Mouse (Mus musculus): ENCODE measurements around the gene Rad51d.

Gene Rad51d

DNA sequence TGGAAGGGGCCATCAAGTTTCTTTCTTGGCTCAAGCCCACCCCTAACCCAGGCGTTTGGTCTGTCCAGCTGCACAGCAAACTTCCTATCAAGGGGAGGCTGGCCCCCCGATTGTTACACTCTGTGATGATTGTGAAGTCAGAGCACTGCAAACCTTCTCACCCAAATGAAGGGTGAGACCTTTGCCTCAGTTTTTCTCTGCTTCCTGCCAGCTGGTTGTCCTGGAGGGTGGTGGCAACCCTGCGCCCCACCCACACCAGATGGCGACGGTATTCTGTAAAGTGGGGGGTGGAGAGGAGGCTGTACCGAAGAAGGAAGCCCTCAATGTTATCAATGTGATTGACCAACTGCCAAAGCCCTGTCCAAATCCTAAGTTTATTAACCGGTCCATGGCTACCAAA, 1.5 kb upstream of the Rad51d start, which contains the start of gene Fndc8:
Gene Fndc8 (plus strand): TSS at position 189 of the 400 bp plus-strand sequence.
- DNase-seq (ENCODE audit: extremely low spot score): no peak

DNA sequence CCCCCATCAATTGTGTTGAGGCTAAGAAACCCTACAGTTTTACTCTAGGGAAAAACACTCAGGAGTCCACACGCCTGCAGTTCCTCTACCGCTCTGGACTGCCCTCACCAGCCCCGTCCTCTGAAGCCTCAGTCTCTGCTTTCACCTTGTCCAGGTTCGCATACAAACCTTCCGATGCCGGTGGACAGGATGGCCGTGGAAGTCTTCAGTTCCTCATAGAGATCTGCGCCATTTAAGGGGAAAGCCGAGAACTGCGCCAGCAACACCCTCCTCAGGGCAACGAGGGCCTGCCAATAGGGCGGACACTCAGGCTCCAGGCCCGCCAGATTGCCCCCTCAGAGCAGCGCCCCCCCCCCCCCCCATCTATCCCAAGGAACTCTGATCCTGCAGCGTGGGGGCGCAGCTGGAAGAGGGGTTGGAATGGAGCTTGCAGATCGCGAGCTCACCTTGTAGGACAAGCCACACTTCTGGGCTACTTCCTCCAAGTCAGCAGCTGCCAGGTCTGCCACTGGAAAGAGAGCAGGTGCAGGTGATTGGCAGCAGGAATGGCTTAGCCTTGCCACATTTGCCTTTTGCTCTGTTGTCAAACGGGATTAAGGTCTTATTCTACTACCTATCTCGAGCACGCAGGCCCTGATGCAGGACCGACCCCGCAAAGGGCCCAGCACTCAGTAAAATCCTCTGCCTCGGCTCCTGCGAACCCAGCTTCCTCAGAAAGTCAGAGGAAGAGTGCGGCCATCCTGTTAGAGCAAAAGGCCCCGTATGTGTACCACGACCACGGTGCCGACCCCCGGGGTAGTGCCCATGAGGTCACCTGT, 681 bp downstream of the Rad51d start:
- no peak for DNase-seq (ENCODE audit: extremely low spot score)

DNA sequence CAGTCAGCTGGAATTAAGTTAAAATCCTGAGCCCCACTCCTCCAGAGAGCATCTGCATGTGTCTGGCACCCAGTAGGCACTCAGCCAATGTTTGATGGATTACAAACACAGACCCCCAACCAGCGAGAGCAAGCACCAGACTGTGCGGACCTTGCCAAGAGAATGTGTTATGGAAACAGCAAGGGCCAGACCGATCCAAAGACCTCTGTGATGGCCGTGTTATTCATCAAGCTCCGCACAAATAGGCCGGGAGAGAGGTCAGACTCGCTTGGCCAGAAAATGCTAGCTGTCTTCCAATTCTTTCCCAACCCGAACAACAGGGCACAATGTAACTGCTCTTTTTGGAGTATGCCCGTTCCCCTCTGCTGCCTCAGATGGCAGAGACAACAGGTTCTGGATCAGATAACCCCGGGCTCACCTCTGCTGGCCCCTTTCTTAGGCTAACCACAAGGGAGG, 1.9 kb downstream of the Rad51d start:
- no peak for DNase-seq (ENCODE audit: extremely low spot score)

DNA sequence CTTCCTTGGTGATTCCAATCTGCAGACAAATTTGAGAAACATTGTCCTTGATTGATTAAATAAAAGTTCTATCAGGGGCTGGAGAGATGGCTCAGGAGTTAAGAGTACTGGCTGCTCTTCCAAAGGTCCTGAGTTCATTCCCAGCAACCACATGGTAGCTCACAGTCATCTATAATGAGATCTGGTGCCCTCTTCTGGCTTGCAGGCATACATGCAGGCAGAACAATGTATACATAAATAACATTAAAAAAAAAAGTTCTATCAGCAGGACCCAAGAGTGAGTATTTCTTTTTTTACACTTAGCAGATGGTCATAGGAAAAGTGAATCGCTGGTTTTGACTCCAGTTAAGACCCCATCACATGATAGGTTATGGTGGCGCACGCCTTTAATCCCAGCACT, 3.9 kb downstream of the Rad51d start:
- DNase-seq (ENCODE audit: extremely low spot score): no peak

DNA sequence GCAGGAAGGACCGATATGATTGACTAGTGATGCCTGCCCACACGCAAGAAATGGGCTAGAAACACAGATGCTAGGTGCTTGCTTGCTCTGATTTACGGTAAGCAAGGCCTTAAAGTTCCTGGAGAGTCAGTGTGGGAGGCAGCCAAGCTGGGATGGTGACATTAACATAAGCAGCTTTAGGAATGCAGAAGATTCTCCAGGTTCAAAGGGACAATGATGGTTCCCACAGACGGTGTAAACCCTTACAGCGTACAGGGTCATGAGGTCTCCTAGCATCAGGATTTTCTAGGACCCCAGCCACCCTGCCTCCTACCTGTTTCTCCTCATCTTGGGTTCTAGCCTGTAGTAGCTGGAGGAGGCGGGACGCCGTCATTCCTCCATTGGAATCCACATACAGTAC, 7.2 kb downstream of the Rad51d start:
- DNase-seq (ENCODE audit: extremely low spot score): no peak

DNA sequence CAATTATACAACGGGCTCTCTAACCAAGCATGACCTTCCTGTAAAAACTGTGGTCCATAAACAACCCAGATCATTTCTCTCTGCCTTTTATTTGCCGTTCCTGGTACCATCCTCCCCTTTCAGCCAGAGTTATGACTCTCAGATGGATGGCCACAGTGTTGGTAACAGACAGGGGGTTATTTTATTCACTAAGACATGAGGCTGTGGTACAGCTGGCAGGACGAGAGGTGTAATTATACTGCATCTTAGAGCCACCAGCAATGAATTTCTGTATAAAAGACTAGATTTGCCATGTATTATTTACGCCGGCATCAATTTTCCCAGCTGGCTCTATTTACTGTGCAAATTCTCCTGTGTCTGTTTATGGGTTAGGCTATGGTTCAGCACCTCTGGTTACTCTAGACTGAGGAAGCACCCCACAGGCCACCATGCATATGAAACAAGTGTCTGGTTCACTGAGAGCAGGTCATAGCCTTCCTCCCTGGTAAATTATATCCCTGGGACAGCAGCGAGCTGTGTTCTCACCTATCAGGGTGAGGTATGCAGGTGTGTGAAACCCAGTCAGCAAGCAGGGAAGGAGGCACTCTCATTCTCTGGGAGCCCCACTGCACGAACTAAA, 12.6 kb downstream of the Rad51d start:
- DNase-seq (ENCODE audit: extremely low spot score): no peak

DNA sequence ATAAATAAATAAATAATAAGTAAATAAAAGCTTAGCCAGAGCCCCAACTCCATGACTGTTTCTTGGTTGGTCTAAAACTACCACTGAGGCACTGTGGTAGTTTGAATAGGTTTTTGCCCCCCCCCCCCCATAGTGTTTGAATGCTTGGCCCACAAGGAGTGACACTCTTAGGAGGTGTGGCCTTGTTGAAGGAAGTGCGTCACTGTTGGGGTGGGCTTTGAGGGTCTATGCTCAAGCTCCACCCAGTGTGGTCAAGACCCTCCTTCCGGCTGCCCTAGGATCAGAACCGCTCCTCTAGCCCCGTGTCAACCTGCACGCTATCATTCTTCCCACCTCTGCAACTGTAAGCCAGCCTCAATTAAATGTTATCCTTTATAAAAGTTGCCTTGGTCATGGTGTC, 14.8 kb downstream of the Rad51d start:
- DNase-seq (ENCODE audit: extremely low spot score): no peak

DNA sequence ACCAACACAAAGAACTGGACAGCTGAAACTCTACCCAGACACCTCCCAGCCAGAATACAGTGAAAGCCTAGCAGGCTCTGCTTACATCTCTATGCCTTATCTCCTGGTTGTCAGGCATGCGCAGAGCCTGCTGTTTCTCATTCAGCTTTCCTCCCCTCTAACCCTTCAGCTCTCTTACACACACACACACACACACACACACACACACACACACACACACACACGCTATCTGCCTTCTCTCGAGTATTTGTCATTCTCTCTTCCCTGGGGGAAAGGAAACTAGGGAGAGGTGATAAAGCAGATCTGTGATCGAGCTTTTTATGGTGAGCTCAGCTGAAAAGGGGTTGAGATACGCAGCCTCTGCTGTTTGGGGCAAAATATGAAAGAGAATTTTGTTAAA, 15.5 kb downstream of the Rad51d start:
- no peak for DNase-seq (ENCODE audit: extremely low spot score)

DNA sequence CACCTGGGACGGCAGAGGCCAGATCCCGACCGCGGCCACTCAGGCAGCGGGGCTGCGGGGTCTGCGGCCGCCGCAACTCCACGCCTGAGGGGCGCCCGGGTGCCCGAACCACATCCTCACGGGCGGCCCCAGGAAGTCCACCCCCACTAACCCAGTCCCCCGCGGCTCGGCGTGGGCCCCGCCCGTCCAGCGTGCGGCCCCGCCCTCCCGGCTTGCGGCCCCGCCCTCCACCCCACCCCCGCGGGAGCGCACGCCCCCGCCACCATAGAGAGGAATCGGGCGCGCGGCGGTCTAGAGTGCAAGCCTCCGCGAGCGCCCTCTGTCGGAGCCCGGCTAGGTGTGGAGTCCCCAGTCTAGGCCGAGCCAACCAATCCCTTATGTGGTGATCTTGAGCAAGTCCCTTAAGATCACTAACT, 19.4 kb downstream of the Rad51d start, which contains the start of gene Rffl:
Gene Rffl (minus strand): TSS at position 180 of the 416 bp plus-strand sequence.
- DNase-seq (ENCODE audit: extremely low spot score): peak; percentile 91

DNA sequence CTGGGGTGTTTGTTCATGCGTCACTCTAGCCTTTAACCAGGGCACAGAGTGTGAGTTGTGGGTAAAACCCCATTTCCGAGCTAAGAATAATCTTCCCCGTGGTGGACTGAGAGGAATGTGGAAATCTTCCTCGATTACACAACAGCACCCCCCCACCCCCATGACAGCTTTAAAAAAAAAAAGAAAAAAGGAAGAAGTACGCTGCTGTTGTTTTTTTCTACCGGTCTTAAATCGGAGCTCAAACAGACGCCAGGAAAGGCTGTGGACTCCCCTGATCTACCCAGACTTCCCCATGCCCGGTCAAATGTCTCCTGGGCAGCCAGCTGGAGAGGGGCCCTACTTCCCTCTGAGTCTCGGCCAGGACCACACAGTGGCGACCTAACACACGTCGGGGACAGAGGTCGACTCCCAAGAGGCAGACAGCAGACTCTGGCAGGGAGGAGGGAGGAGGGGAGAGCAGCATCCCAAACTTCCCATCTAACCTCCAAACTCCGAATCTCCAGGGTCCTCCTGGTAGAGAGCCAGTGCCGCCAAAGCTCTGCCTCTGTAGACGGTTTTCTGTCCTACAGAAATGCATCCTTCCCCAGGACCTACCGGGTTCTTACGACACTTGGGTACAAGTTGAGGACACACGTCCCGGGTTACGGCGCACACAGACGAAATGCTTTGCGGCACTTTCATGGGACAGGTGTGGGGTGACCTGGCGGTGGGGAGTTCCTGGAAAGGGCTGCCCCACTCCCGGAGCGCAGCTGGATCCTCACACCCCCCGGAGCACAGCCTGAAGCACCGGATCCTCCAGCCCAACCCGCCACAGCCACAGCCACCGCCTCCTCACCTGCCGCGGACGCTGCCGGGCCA, 20.0 kb downstream of the Rad51d start:
- peak; percentile 54 for DNase-seq (ENCODE audit: extremely low spot score)

DNA sequence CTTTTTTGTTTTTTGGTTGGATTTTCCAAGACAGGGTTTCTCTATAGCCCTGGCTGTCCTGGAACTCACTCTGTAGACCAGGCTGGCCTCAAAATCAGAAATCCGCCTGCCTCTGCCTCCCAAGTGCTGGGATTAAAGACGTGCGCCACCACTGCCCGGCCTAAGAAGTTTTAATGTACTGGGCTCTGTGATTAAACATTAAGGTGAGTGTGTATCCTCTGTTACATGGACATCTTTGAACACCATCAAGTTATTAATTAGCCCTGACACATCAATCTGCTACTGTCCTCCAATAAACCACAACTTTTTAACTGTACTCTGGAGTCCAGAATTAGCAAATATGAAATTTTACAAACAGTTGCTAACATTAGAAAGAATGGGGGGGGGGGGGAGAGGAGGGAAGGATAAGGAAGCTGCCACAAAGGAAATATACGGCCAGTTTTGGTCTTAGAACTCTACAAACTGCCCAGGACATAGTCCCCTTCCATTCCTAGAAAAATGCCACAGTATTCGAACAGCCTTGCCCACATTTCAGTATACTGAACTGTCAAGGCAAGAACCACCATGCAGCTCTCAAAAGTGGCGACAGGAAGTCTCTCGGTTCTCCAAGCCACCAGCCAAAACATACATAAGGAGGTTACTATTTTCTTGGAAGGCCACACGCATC, 20.8 kb downstream of the Rad51d start:
- DNase-seq (ENCODE audit: extremely low spot score): no peak

DNA sequence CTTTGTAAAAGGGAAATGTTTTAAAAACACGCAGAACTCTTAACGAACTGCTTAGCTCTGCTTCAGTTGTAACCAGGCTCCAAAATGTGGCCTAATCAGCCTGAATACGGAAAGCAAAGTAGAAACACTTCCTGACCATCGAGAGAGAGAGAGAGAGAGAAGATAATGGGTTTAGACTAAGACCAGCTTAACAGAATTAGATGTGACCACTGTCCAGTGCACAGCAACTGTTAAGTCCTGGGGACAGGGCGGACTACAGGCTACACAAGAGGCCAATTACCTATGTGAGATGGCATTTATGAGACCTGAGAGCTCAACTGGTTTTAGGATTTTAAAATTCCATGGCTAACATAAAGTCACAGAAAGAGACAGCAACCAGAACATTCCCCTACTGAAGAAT, 22.5 kb downstream of the Rad51d start:
- no peak for DNase-seq (ENCODE audit: extremely low spot score)

DNA sequence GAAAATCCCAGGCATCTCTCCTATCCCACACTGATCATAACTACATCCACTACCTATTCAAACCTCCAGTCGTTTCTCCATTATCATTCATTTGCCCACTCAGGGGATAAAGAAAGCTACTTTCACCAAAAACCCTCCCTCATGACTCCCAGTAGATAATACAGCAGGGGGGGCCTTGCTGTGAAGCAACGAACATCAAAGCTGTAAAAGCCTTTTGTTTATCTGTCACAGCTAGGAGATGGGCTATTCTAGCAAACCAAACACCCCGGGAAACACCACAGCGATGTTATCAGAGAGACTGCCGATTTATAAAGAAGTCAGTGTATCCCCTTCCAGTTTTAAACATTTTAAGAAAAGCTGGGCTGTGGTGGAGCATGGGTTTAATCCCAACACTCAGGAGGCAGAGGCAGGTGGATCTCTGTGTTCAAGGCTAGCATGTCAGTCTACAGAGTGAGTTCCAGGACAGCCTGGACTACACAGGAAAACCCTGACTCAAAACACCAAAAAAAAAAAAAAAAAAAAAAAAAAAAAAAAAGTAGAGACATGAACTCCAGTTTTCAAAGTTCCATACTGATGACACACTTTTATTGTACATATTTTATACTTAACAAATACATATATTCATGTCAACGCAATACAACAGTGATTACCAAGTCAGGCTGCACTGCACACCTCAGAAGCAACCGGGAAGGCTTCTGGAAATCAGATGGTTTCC, 23.4 kb downstream of the Rad51d start:
- no peak for DNase-seq (ENCODE audit: extremely low spot score)

DNA sequence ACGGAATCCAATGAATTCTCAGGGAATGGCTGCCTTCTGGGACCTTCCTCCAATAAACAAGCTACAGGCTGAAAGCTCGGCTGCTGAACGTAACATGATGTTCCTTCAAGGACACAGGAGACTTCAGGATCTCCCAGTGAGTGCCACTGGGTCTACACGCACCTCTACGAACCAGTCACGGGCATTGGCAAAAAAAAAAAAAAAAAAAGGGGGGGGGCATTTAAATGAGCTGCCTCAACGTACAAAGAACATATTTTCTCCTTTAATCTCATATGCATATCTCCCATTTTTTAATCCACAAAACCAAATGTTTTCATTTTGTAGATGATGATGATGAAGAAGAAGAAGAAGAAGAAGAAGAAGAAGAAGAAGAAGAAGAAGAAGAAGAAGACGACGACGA, 24.5 kb downstream of the Rad51d start:
- DNase-seq (ENCODE audit: extremely low spot score): no peak

DNA sequence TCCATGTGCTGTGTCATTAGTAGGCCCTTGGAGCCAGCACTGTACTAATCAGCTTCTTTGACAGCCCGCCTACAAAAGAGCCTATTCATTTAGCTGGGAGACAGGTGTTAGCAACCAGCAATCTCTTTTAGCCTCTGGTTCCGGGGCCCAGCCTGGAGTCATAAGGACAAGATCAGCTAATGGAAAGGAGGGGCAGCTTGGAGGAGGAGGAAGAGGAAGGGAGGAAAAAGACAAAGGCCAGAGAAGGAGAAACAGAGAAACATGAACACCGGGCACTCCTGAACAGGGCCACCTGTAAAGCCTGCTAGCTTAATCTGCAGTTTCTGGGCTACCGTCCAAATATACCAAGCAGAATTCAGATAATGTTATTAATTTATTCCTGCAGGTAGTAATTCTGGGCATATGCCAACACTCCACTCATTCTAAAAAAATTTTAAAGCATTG, 26.9 kb downstream of the Rad51d start:
- no peak for DNase-seq (ENCODE audit: extremely low spot score)

DNA sequence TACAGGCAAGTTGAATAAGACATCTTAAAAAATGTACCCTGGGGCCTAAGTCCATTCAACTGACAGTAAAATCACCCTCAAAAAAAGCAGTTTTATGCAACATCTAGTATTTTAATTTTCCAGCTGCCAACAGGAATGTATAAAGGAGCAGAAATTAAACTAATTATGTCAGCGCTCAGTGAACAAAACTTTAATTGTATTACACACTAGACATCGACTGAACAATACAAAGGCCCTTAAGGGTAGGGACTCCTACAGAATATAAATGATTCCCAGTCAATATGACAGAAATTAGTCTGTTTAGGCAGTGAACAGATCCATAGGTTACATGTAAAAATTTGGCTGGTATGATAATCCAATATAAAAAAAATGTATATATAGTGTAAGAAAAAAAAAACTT, 27.4 kb downstream of the Rad51d start:
- DNase-seq (ENCODE audit: extremely low spot score): no peak

DNA sequence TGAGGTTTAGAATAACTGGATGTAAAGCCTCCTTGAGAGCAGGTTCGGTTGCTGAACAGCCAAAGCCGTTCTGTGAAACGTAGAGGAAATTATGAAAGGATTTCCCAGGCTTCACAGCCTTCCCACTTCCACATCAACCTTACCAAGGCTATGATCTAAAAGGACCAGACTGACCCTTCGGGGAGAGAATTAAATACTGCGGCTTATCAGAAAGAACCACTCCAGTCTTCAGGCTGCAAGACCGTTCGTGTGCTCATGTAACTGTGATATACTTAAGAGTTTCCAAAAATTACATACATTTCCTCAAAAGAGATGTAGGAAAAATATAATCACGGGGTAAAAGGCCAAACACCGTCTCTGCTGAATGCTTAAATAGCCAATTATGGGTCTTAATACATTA, 27.8 kb downstream of the Rad51d start:
- no peak for DNase-seq (ENCODE audit: extremely low spot score)

DNA sequence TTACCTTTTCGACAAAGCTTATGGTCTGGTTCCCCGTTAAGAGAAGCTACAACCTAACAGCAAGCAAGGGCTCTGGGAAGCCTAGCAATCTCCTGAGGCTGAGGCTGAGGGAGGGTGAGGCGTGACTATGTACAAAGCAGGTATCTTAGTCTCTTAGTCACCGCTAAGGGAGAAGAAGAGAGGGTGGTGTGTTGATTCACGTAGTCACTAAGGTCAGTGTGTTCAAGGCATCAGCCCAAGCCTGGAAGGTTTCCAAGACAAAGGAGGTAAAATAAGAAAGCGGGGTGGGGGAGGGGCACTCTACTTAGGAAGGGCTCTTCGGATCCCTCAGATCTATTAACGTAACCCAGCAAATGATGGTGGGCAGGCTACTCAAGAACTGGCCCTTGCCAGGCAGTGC, 28.9 kb downstream of the Rad51d start:
- DNase-seq (ENCODE audit: extremely low spot score): no peak

DNA sequence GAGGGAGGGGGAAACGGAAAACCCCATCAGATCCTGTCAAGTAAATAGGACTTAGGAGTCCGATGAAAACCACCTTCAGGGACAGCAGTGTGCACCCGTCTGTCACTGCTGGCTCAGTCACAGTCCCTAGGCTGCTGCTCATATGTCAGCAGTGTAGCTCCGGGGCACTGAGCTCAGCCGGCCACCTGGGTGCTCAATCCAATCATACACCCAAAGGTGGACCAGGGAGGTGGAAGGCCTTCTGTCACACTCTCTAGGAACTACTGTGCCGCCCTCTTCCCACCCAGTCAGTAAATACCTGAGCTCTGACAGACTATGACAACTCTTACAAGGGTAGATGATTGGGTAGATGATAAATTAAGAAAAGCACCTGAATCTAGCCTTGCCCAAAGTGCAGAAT, 29.7 kb downstream of the Rad51d start:
- no peak for DNase-seq (ENCODE audit: extremely low spot score)

DNA sequence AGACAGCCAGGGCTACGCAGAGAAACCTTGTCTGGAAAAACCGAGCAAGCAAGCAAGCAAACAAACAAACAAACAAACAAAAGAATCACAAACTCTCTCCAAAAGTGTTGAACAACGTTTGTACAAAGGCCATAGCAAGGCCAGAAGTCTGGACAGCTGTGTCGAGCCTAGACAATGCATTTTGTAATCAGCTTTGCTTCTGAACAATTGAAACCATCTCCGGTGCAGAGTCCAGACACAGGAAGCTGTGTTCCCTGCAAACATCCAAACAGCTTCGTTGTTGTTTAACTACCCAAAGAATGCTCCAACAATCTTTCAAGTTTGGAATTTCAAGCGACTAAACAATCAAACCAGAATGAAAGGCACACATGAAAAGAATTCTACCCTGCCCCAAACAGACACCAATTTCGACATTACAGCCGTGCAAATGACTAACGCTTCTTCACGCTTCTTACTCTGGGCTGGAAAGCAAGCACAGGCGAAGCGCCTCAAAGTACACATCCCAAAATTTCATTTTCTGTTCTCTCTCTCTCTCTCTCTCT, 33.0 kb downstream of the Rad51d start:
- no peak for DNase-seq (ENCODE audit: extremely low spot score)

DNA sequence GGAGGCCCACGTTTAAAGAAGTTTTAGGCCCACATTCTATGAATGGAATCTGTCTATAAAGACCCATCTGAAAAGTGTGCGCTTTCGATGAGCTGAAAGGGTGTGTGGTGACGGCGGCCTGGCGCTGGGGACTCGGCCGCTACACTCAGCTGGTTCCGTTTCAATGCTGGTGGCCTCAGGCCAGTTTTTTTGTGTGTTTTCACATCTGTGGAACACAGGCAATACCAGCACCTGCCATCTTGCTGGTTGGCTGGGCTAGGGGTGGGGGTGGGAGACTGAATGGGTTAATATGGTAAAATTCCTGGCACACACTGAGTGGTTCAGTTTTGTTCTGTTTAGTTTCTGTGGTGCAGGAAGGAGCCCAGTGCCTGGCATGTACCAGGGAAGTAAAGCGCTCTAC, 34.4 kb downstream of the Rad51d start:
- DNase-seq (ENCODE audit: extremely low spot score): no peak
